In the genomic region with DNA sequence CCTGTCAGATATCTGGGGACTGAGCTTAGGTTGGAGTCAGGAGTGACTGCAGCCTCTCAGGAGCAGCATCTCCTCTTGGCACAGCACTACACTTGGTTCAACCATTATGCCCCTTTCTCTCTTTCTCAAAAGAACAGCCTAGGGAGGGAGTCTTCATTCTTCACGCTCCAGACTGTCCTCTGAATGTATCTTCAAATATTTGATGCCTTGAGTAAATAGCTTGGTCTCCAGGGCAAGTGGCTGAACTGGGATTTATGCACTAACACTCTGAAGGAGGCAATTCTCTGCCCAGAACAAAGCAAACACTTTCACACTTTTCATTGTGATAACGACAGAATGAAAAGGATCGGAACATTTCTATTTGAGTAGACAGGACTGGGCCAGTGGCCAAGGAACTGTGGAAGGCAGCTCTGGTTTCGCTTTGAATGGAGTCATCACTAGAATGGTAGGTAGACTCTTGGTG, we compare ENCODE assay signal across 9 mouse cellular contexts. TPM values are rescaled to one million over a fixed set of nuclear protein-coding genes. Genes with fewer than 3 reads are reported as not detected.
DNase-seq lines count a peak whose midpoint lies in the region; ATAC-seq and TF ChIP-seq lines count a peak whose summit lies in the region.
"Had no signal": no experiment of that assay in that cellular context is flagged by ENCODE, and none has a peak within 500 bp of the region (broad histone marks: within the 10 kb centered on the region; RNA-seq: fewer than 3 reads in every experiment).

No protein-coding gene starts in this region.

- H3K9ac ChIP-seq in heart, embryonic 13.5 days, result no peak overlapping the region
- H3K9ac ChIP-seq in midbrain, postnatal 0 days (replicated peaks; ENCODE audit: low read length, poor library complexity, severe bottlenecking), result no peak overlapping the region

- no peak for ATAC-seq in heart, embryonic 13.5 days (ENCODE audit: extremely low read depth, insufficient number of reproducible peaks, low FRiP score, low TSS enrichment)
- no peak for ATAC-seq in midbrain, postnatal 0 days (ENCODE audit: low FRiP score)

- peaks cover 35% of the 10 kb centered on the region for H3K4me1 ChIP-seq in heart, embryonic 13.5 days
- H3K4me1 ChIP-seq in midbrain, postnatal 0 days (ENCODE audit: insufficient read depth, low read length), result no peaks in the 10 kb centered on the region
- H3K4me1 ChIP-seq in thymus, adult 2 months (replicated peaks; ENCODE audit: control insufficient read depth, insufficient read depth, low read length), result no peaks in the 10 kb centered on the region; the same call in 1 of the 2 replicates

- 9% methylated on average over 4 of the region's 4 CpGs for WGBS in heart, embryonic 13.5 days
- WGBS in midbrain, postnatal 0 days, result 18% methylated on average over 4 of the region's 4 CpGs
- WGBS in thymus, adult 2 months, result 54% methylated on average over 4 of the region's 4 CpGs

- DNase-seq in urinary bladder, postnatal 14 days (ENCODE audit: low spot score), result peak; percentile 10
- DNase-seq in urinary bladder, adult 18-20 months (ENCODE audit: low spot score in 2 of 2), result no peak
- DNase-seq in layer of hippocampus, postnatal 36 days, result peak; percentile 38 to 56
- DNase-seq in midbrain, postnatal 0 days (ENCODE audit: low spot score), result peak; percentile 49
- DNase-seq in thymus, adult 2 months, result no peak
- no peak for DNase-seq in retina, embryonic 14.5 days (ENCODE audit: low spot score)
- no peak for DNase-seq in spleen, postnatal 10 days (ENCODE audit: low spot score in 2 of 2)

- H3K27me3 ChIP-seq in heart, embryonic 13.5 days (replicated peaks), result no peaks in the 10 kb centered on the region
- H3K27me3 ChIP-seq in midbrain, postnatal 0 days (ENCODE audit: insufficient read depth, low read length), result no peaks in the 10 kb centered on the region
- no peaks in the 10 kb centered on the region for H3K27me3 ChIP-seq in thymus, adult 2 months (ENCODE audit: control insufficient read depth, insufficient read depth, low read length)

- H3K9me3 ChIP-seq in heart, embryonic 13.5 days, result no peaks in the 10 kb centered on the region
- no peaks in the 10 kb centered on the region for H3K9me3 ChIP-seq in midbrain, postnatal 0 days (ENCODE audit: low read length)

- H3K4me3 ChIP-seq in heart, embryonic 13.5 days, result peak overlapping the region; percentile 21; the same call in 1 of the 2 replicates
- no peak overlapping the region for H3K4me3 ChIP-seq in midbrain, postnatal 0 days (ENCODE audit: low read depth, low read length)
- H3K4me3 ChIP-seq in thymus, adult 2 months (ENCODE audit: control insufficient read depth, insufficient read depth, low read length), result no peak overlapping the region

- TF ChIP-seq POLR2A in thymus, adult 2 months (IDR thresholded peaks at IDR 0.05; ENCODE audit: control insufficient read depth, extremely low read depth, insufficient read depth, low read length, poor library complexity), result no peak

- peak overlapping the region; percentile 91 for H3K27ac ChIP-seq in heart, embryonic 13.5 days (replicated peaks)
- no peak overlapping the region for H3K27ac ChIP-seq in midbrain, postnatal 0 days (ENCODE audit: low read depth, low read length)
- H3K27ac ChIP-seq in thymus, adult 2 months (ENCODE audit: control insufficient read depth, insufficient read depth, low read length), result no peak overlapping the region
- H3K27ac ChIP-seq: kidney, postnatal 0 days had no signal

- H3K36me3 ChIP-seq in heart, embryonic 13.5 days, result no peaks in the 10 kb centered on the region
- H3K36me3 ChIP-seq in midbrain, postnatal 0 days (ENCODE audit: insufficient read depth, low read length), result no peaks in the 10 kb centered on the region
- no peaks in the 10 kb centered on the region for H3K36me3 ChIP-seq in thymus, adult 2 months (ENCODE audit: control insufficient read depth, insufficient read depth, low read length)

- H3K4me2 ChIP-seq in heart, embryonic 13.5 days, result peak overlapping the region; percentile 48
- no peak overlapping the region for H3K4me2 ChIP-seq in midbrain, postnatal 0 days (ENCODE audit: low read depth, low read length, poor library complexity, severe bottlenecking)

- TF ChIP-seq CTCF in midbrain, postnatal 0 days (IDR thresholded peaks at IDR 0.05), result no peak
- TF ChIP-seq CTCF in thymus, adult 2 months (IDR thresholded peaks at IDR 0.05; ENCODE audit: borderline replicate concordance, control insufficient read depth, extremely low read depth, insufficient read depth, low read length, poor library complexity), result no peak

RNA-seq across cellular contexts. Expression of a gene that starts 59.8 kb away (rescaled TPM):
- 0.43 and 0.78 TPM in 2 replicates for polyA plus RNA-seq in heart, embryonic 13.5 days (2015; fragmentation: Nextera tagmentation; extraction: Ambion mirVana)
- not detected for total RNA-seq in layer of hippocampus, postnatal 36 days (2021)
- not detected in 2 replicates for total RNA-seq in midbrain, postnatal 0 days (2014; rRNA removed)
- 0.13 TPM in 1 of 2 replicates, not detected in the other for polyA plus RNA-seq in midbrain, postnatal 0 days (2015; fragmentation: Nextera tagmentation; extraction: Ambion mirVana)
- polyA plus RNA-seq in thymus, adult 2 months (2012; rRNA removed), result 0.88 and 1.8 TPM in 2 replicates

Comparison
In these comparisons a context has a peak if more than half of its experiments do, and no peak if none do; other contexts are left out.
1. DNase-seq: peak in urinary bladder, postnatal 14 days (single experiment), layer of hippocampus, postnatal 36 days (2 of 2) and midbrain, postnatal 0 days (single experiment); none in urinary bladder, adult 18-20 months (0 of 2), thymus, adult 2 months (single experiment), retina, embryonic 14.5 days (single experiment) and spleen, postnatal 10 days (0 of 2).